Mouse (Mus musculus): ENCODE data around the gene Rab3il1. TPM values are rescaled to one million over a fixed set of nuclear protein-coding genes. Genes with fewer than 3 reads are reported as not detected.

Rab3il1 gene
- polyA plus RNA-seq, 1 experiment, result 13.6 TPM

DNA sequence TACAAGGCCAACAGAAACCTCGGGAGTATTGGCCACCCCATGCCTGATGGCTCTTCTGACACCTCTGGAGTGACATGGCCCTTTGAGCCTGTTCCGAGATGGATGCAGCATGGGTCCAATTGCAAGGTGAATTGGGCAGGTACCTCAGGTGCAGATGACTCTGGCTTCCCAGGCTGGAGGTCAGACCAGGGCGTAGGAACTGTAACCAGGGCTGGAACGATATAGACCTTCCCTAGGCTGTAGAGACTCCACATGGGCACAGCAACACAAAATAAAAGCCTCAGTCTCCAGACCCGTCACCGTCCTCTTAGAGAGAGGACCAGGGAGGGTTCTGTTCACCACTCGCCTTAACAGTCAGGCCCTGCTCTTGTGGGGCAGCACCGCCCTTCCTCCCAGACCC, 60.8 kb downstream of the Rab3il1 start:
- no peaks in the 10 kb centered on the region for H3K4me1 ChIP-seq (ENCODE audit: control insufficient read depth, insufficient read depth, low read length)
- no peak for TF ChIP-seq POLR2A (IDR thresholded peaks at IDR 0.05; ENCODE audit: extremely low read depth, insufficient read depth, low read length)
- TF ChIP-seq CTCF (IDR thresholded peaks at IDR 0.05; ENCODE audit: extremely low read depth, insufficient read depth, low read length), result no peak
- no peak overlapping the region for H3K4me3 ChIP-seq (ENCODE audit: insufficient read depth, low read length)
- H3K27ac ChIP-seq (ENCODE audit: insufficient read depth, low read length), result no peak overlapping the region

GRCm38 (mm10) chr19:10062862-10063261, 61.4 kb downstream of the Rab3il1 start:
- TF ChIP-seq POLR2A (IDR thresholded peaks at IDR 0.05; ENCODE audit: extremely low read depth, insufficient read depth, low read length) (no peak), CTCF (IDR thresholded peaks at IDR 0.05; ENCODE audit: extremely low read depth, insufficient read depth, low read length) (no peak)
- Histone ChIP-seq H3K27ac (ENCODE audit: insufficient read depth, low read length) (no peak overlapping the region), H3K4me1 (ENCODE audit: control insufficient read depth, insufficient read depth, low read length) (no peaks in the 10 kb centered on the region), H3K4me3 (ENCODE audit: insufficient read depth, low read length) (no peak overlapping the region)

- no peak for TF ChIP-seq POLR2A (IDR thresholded peaks at IDR 0.05; ENCODE audit: extremely low read depth, insufficient read depth, low read length)
- TF ChIP-seq CTCF (IDR thresholded peaks at IDR 0.05; ENCODE audit: extremely low read depth, insufficient read depth, low read length), result no peak
- no peak overlapping the region for H3K4me3 ChIP-seq (ENCODE audit: insufficient read depth, low read length)
- no peak overlapping the region for H3K27ac ChIP-seq (ENCODE audit: insufficient read depth, low read length)
- H3K4me1 ChIP-seq (ENCODE audit: control insufficient read depth, insufficient read depth, low read length), result no peaks in the 10 kb centered on the region
Measured at GRCm38 (mm10) chr19:10064173-10065012, 62.9 kb downstream of the Rab3il1 start.

DNA sequence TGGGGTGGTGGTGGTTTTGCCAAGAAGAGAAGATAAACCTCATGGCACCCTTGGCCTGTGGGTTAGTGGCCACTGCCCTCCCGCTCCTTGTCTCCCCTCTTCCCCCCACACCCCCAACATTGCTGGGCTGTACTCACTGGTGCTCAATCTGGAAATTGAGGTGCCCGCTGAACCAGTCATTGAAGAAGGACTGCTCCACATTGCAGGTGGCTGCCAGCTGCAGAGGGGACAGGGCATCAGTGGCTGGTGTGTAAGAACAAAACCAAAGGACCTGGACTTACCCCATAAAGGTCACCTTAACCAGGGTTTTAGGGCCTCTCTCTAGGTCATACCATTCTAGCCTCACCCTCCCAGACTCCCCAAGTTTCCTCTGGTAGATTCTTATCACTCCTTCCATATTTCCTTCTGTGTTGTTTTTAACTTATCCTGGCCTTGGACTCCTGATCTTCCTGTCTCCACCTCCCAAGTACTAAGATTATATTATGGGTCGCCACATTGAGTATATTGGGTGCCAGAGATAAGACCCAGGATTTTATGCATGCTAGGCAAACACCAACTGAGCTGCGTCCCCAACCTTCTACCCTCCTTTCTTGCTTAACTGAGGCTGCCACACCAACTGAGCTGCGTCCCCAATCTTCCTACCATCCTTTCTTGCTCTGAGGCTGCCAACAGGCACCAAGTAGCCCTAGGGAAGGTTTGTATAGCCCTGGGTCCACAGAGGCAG, 64.2 kb downstream of the Rab3il1 start:
- Histone ChIP-seq H3K27ac (ENCODE audit: insufficient read depth, low read length) (no peak overlapping the region), H3K4me3 (ENCODE audit: insufficient read depth, low read length) (no peak overlapping the region), H3K4me1 (ENCODE audit: control insufficient read depth, insufficient read depth, low read length) (no peaks in the 10 kb centered on the region)
- TF ChIP-seq CTCF (IDR thresholded peaks at IDR 0.05; ENCODE audit: extremely low read depth, insufficient read depth, low read length), result no peak
- TF ChIP-seq POLR2A (IDR thresholded peaks at IDR 0.05; ENCODE audit: extremely low read depth, insufficient read depth, low read length), result no peak

DNA sequence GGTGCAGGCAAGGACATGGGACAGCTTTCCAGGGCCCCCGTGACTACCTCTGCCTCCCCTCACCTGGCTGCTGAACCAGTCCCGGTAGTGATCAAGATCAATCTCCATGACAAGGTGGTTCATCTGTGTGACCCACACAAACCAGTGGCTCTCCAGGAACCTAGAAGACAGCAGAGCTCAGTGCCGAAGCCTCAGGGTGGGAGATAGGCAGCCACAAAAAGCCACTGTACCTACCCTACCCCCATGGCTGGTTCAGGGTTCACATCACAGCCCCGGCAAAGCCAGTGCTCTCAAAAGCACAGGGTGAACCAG, 64.7 kb downstream of the Rab3il1 start:
- H3K4me3 ChIP-seq (ENCODE audit: insufficient read depth, low read length), result no peak overlapping the region
- no peak for TF ChIP-seq CTCF (IDR thresholded peaks at IDR 0.05; ENCODE audit: extremely low read depth, insufficient read depth, low read length)
- TF ChIP-seq POLR2A (IDR thresholded peaks at IDR 0.05; ENCODE audit: extremely low read depth, insufficient read depth, low read length), result no peak
- no peak overlapping the region for H3K27ac ChIP-seq (ENCODE audit: insufficient read depth, low read length)
- no peaks in the 10 kb centered on the region for H3K4me1 ChIP-seq (ENCODE audit: control insufficient read depth, insufficient read depth, low read length)

DNA sequence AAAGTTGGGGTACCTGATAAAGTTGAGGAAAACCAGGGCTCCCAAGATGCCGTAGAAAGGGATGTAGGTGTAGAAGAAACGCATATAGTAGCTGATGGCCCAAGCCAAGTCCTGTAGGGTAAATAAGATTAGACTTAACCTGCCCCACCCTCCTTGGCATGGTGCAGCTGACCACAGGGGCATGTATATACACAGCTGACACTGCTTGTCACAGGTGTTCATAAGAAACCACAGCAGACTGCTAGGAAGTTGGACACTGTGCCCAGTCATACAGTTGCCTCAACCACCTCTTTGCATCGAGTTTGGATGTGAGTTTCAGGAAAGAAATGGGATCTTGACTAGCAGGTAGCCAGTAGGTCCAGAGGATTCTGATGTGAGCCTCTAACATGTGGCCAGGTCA, 65.0 kb downstream of the Rab3il1 start:
- TF ChIP-seq CTCF (IDR thresholded peaks at IDR 0.05; ENCODE audit: extremely low read depth, insufficient read depth, low read length) (no peak), POLR2A (IDR thresholded peaks at IDR 0.05; ENCODE audit: extremely low read depth, insufficient read depth, low read length) (no peak)
- Histone ChIP-seq H3K4me3 (ENCODE audit: insufficient read depth, low read length) (no peak overlapping the region), H3K4me1 (ENCODE audit: control insufficient read depth, insufficient read depth, low read length) (no peaks in the 10 kb centered on the region), H3K27ac (ENCODE audit: insufficient read depth, low read length) (no peak overlapping the region)

- TF ChIP-seq CTCF (IDR thresholded peaks at IDR 0.05; ENCODE audit: extremely low read depth, insufficient read depth, low read length) (no peak), POLR2A (IDR thresholded peaks at IDR 0.05; ENCODE audit: extremely low read depth, insufficient read depth, low read length) (no peak)
- no peaks in the 10 kb centered on the region for H3K4me1 ChIP-seq (ENCODE audit: control insufficient read depth, insufficient read depth, low read length)
- no peak overlapping the region for H3K4me3 ChIP-seq (ENCODE audit: insufficient read depth, low read length)
- H3K27ac ChIP-seq (ENCODE audit: insufficient read depth, low read length), result no peak overlapping the region
Measured at GRCm38 (mm10) chr19:10067701-10068100, 66.2 kb downstream of the Rab3il1 start.

GRCm38 (mm10) chr19:10070186-10070980, 68.9 kb downstream of the Rab3il1 start:
- TF ChIP-seq CTCF (IDR thresholded peaks at IDR 0.05; ENCODE audit: extremely low read depth, insufficient read depth, low read length) (no peak), POLR2A (IDR thresholded peaks at IDR 0.05; ENCODE audit: extremely low read depth, insufficient read depth, low read length) (no peak)
- no peaks in the 10 kb centered on the region for H3K4me1 ChIP-seq (ENCODE audit: control insufficient read depth, insufficient read depth, low read length)
- H3K27ac ChIP-seq (ENCODE audit: insufficient read depth, low read length), result 0 out of 2 replicates have a peak overlapping the region, but pooled peaks have one; percentile 12
- H3K4me3 ChIP-seq (ENCODE audit: insufficient read depth, low read length), result no peak overlapping the region

- Histone ChIP-seq H3K4me1 (ENCODE audit: control insufficient read depth, insufficient read depth, low read length) (no peaks in the 10 kb centered on the region), H3K27ac (ENCODE audit: insufficient read depth, low read length) (0 out of 2 replicates have a peak overlapping the region, but pooled peaks have one; percentile 12), H3K4me3 (ENCODE audit: insufficient read depth, low read length) (no peak overlapping the region)
- TF ChIP-seq CTCF (IDR thresholded peaks at IDR 0.05; ENCODE audit: extremely low read depth, insufficient read depth, low read length), result no peak; the same call in 1 of the 2 replicates
- TF ChIP-seq POLR2A (IDR thresholded peaks at IDR 0.05; ENCODE audit: extremely low read depth, insufficient read depth, low read length), result no peak
Measured at GRCm38 (mm10) chr19:10071166-10071565, 69.7 kb downstream of the Rab3il1 start.
